Mouse (Mus musculus): Measurements from ENCODE around the gene Myct1. TPM values are rescaled to one million over a fixed set of nuclear protein-coding genes. Genes with fewer than 3 reads are reported as not detected.

The Myct1 gene
- total RNA-seq, 2 experiments from 2014 or later = 3.2 to 3.6 TPM

GRCm38 (mm10) chr10:5571332-5571731 lies 22.2 kb upstream of the Myct1 start:
- intact Hi-C loops (cut with DNase I) = no loop called here
- no peak for DNase-seq
- no peak overlapping the region for H3K4me3 ChIP-seq

GRCm38 (mm10) chr10:5573328-5573727 lies 20.2 kb upstream of the Myct1 start:
- TF ChIP-seq CTCF (IDR thresholded peaks at IDR 0.05) = peak; percentile 24; the same call in 1 of the 2 replicates
- DNase-seq = no peak
- Histone ChIP-seq H3K4me3 (no peak overlapping the region), H3K27ac (no peak overlapping the region)
- intact Hi-C loops (cut with DNase I) = no loop called here

More at GRCm38 (mm10) chr10:5571332-5571731, 22.2 kb upstream of the Myct1 start:
- no peak for TF ChIP-seq CTCF (IDR thresholded peaks at IDR 0.05)
- no peak overlapping the region for H3K27ac ChIP-seq

- DNase-seq = no peak
- no peak overlapping the region for H3K4me3 ChIP-seq
- no peak for TF ChIP-seq CTCF (IDR thresholded peaks at IDR 0.05)
- H3K27ac ChIP-seq = peak overlapping the region; percentile 84
- intact Hi-C loops (cut with DNase I) = loop anchor here (10.0 kb wide), 1 partner anchor 76 kb away; no protein-coding TSS in a partner anchor
Observed at GRCm38 (mm10) chr10:5591061-5591460, 2.5 kb upstream of the Myct1 start.

- no peak for TF ChIP-seq CTCF (IDR thresholded peaks at IDR 0.05)
- intact Hi-C loops (cut with DNase I) = loop anchor here (10.0 kb wide), 1 partner anchor 77 kb away; no protein-coding TSS in a partner anchor
- DNase-seq = no peak
- Histone ChIP-seq H3K4me3 (peak overlapping the region; percentile 10), H3K27ac (peak overlapping the region; percentile 84)
Observed at GRCm38 (mm10) chr10:5591996-5592395, 1.6 kb upstream of the Myct1 start.

GRCm38 (mm10) chr10:5594457-5594856 lies 882 bp downstream of the Myct1 start:
- peak overlapping the region; percentile 84 for H3K27ac ChIP-seq
- TF ChIP-seq CTCF (IDR thresholded peaks at IDR 0.05) = no peak

GRCm38 (mm10) chr10:5596559-5596958 lies 3.0 kb downstream of the Myct1 start:
- intact Hi-C loops (cut with DNase I) = loop anchor here (5.0 to 10.0 kb wide), 2 partner anchors 82 to 241 kb away; no protein-coding TSS in a partner anchor
- Histone ChIP-seq H3K4me3 (peak overlapping the region; percentile 68), H3K27ac (peak overlapping the region; percentile 84)
- TF ChIP-seq CTCF (IDR thresholded peaks at IDR 0.05) = no peak
- no peak for DNase-seq

More at GRCm38 (mm10) chr10:5594457-5594856, 882 bp downstream of the Myct1 start:
- intact Hi-C loops (cut with DNase I) = loop anchor here (10.0 kb wide), 1 partner anchor 80 kb away; no protein-coding TSS in a partner anchor
- peak overlapping the region; percentile 68 for H3K4me3 ChIP-seq
- DNase-seq = no peak

- TF ChIP-seq CTCF (IDR thresholded peaks at IDR 0.05) = peak; percentile 78
- H3K27ac ChIP-seq = 0 out of 2 replicates have a peak overlapping the region, but pooled peaks have one; percentile 20
- intact Hi-C loops (cut with DNase I) = loop anchor here (2.0 kb wide), 1 partner anchor 191 kb away; no protein-coding TSS in a partner anchor
- peak; percentile 24 for DNase-seq
- peak overlapping the region; percentile 68 for H3K4me3 ChIP-seq
Observed at GRCm38 (mm10) chr10:5600123-5600522, 6.5 kb downstream of the Myct1 start.

GRCm38 (mm10) chr10:5603512-5603911 lies 9.9 kb downstream of the Myct1 start:
- intact Hi-C loops (cut with DNase I) = no loop called here
- TF ChIP-seq CTCF (IDR thresholded peaks at IDR 0.05) = no peak
- Histone ChIP-seq H3K27ac (no peak overlapping the region), H3K4me3 (peak overlapping the region; percentile 45)
- DNase-seq = no peak

- H3K4me3 ChIP-seq = no peak overlapping the region; the same call in 1 of the 2 replicates
- no peak for TF ChIP-seq CTCF (IDR thresholded peaks at IDR 0.05)
- intact Hi-C loops (cut with DNase I) = no loop called here
- no peak for DNase-seq
- H3K27ac ChIP-seq = no peak overlapping the region
Observed at GRCm38 (mm10) chr10:5604371-5604770, 10.8 kb downstream of the Myct1 start.

- intact Hi-C loops (cut with DNase I) = no loop called here
- H3K4me3 ChIP-seq = no peak overlapping the region
- TF ChIP-seq CTCF (IDR thresholded peaks at IDR 0.05) = no peak
- DNase-seq = no peak
- no peak overlapping the region for H3K27ac ChIP-seq
Observed at GRCm38 (mm10) chr10:5608874-5609273, 15.3 kb downstream of the Myct1 start.

GRCm38 (mm10) chr10:5615186-5616040 lies 21.8 kb downstream of the Myct1 start:
- Histone ChIP-seq H3K4me3 (no peak overlapping the region), H3K27ac (no peak overlapping the region)
- TF ChIP-seq CTCF (IDR thresholded peaks at IDR 0.05) = no peak
- no peak for DNase-seq
- intact Hi-C loops (cut with DNase I) = no loop called here

GRCm38 (mm10) chr10:5626268-5626667 lies 32.7 kb downstream of the Myct1 start:
- TF ChIP-seq CTCF (IDR thresholded peaks at IDR 0.05) = no peak
- intact Hi-C loops (cut with DNase I) = no loop called here
- Histone ChIP-seq H3K4me3 (no peak overlapping the region), H3K27ac (no peak overlapping the region)
- DNase-seq = no peak

GRCm38 (mm10) chr10:5633672-5634200 lies 40.2 kb downstream of the Myct1 start:
- Histone ChIP-seq H3K27ac (no peak overlapping the region), H3K4me3 (no peak overlapping the region)
- intact Hi-C loops (cut with DNase I) = loop anchor here (2.0 to 5.0 kb wide), 2 partner anchors 35 to 151 kb away; no protein-coding TSS in a partner anchor
- peak; percentile 36 for DNase-seq
- TF ChIP-seq CTCF (IDR thresholded peaks at IDR 0.05) = no peak

All from gastrocnemius, adult 2 months (tissue).